ENCODE assay signal across 22 mouse cellular contexts in the genomic region with DNA sequence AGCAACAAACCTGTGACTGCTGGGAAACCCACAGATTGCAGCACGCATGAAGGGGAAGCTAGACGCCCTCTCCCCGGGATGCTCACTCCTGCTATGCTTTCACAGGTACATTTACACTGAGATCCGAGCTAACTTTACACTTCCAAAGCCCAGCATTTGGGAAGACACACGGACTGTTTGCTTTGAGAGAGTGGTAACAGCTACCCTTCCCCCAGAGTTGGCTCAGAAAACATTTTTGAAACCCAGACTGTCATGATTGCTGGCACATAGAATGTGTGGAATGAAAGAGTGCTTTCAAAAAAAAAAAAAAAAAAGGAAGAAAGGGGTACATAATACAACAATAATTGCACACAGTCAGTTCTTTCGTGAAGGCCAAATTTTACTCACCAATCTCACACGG. TPM values are rescaled to one million over a fixed set of nuclear protein-coding genes. Genes with fewer than 3 reads are reported as not detected.
DNase-seq lines count a peak whose midpoint lies in the region; ATAC-seq and TF ChIP-seq lines count a peak whose summit lies in the region.
"Had no signal": no experiment of that assay in that cellular context is flagged by ENCODE, and none has a peak within 500 bp of the region (broad histone marks: within the 10 kb centered on the region; RNA-seq: fewer than 3 reads in every experiment).

No protein-coding gene starts in this region.

- H3K4me2 ChIP-seq in forebrain, embryonic 11.5 days (ENCODE audit: low read depth, low read length, severe bottlenecking): no peak overlapping the region
- no peak overlapping the region for H3K4me2 ChIP-seq in forebrain, embryonic 16.5 days (ENCODE audit: low read length)
- H3K4me2 ChIP-seq: hindbrain, embryonic 12.5 days had no signal

- ATAC-seq in forebrain, embryonic 11.5 days (replicated peaks; ENCODE audit: low FRiP score): no peak
- peak; percentile 74; the same call in 1 of the 2 replicates for ATAC-seq in forebrain, embryonic 16.5 days
- ATAC-seq: activated CD4-positive, CD25-positive, alpha-beta regulatory T cell, adult 4 months; hindbrain, embryonic 16.5 days; inflammation-experienced regulatory T-cells, adult 6 months; intestine, postnatal 0 days; Patski had no signal

- no peaks in the 10 kb centered on the region for H3K9me3 ChIP-seq in forebrain, embryonic 11.5 days (ENCODE audit: control insufficient read depth, low read length)
- no peaks in the 10 kb centered on the region for H3K9me3 ChIP-seq in forebrain, embryonic 10.5 days
- no peaks in the 10 kb centered on the region for H3K9me3 ChIP-seq in forebrain, embryonic 16.5 days (ENCODE audit: control insufficient read depth, low read length)
- H3K9me3 ChIP-seq: embryonic facial prominence, embryonic 10.5 days; heart, embryonic 10.5 days; hindbrain, embryonic 12.5 days had no signal

- WGBS in forebrain, embryonic 11.5 days: 75% methylated on average over 7 of the region's 7 CpGs
- 78% methylated on average over 7 of the region's 7 CpGs for WGBS in forebrain, embryonic 10.5 days
- 50% methylated on average over 7 of the region's 7 CpGs for WGBS in forebrain, embryonic 16.5 days

- peak; percentile 0 for DNase-seq in forebrain, embryonic 11.5 days (ENCODE audit: low spot score)
- DNase-seq in forebrain, embryonic 10.5 days (ENCODE audit: extremely low spot score, low spot score): no peak
- DNase-seq in left cerebral cortex, postnatal 14 days (ENCODE audit: low spot score in 2 of 2): peak; percentile 7 to 34
- no peak for DNase-seq in left cerebral cortex, adult 18-20 months (ENCODE audit: low spot score in 2 of 2)
- peak; percentile 69 for DNase-seq in brain, embryonic 14.5 days (ENCODE audit: low read depth)
- no peak for DNase-seq in gastrocnemius, postnatal 25 days
- DNase-seq in kidney, adult 8-10 months: no peak
- DNase-seq: adrenal gland, adult 2 months; adrenal gland, postnatal 36 days; cerebellum, adult 2 months; heart, adult 18-20 months; heart, postnatal 10 days; heart, postnatal 4 days had no signal

- no peak overlapping the region for H3K27ac ChIP-seq in forebrain, embryonic 11.5 days (ENCODE audit: low read depth, low read length)
- no peak overlapping the region for H3K27ac ChIP-seq in forebrain, embryonic 10.5 days
- H3K27ac ChIP-seq in forebrain, embryonic 16.5 days (ENCODE audit: low read length): peak overlapping the region; percentile 63
- H3K27ac ChIP-seq: embryonic facial prominence, embryonic 10.5 days; heart, embryonic 10.5 days; hindbrain, embryonic 12.5 days had no signal

- TF ChIP-seq POLR2A in brain, embryonic 14.5 days (IDR thresholded peaks at IDR 0.05; ENCODE audit: borderline replicate concordance, extremely low read depth, insufficient read depth, insufficient read length, poor library complexity, severe bottlenecking): no peak

- no peaks in the 10 kb centered on the region for H3K27me3 ChIP-seq in forebrain, embryonic 11.5 days (ENCODE audit: control insufficient read depth, insufficient read depth, low read length)
- H3K27me3 ChIP-seq in forebrain, embryonic 10.5 days (ENCODE audit: poor library complexity, severe bottlenecking): no peaks in the 10 kb centered on the region
- H3K27me3 ChIP-seq in forebrain, embryonic 16.5 days (replicated peaks; ENCODE audit: control insufficient read depth, insufficient read depth, low read length): no peaks in the 10 kb centered on the region
- H3K27me3 ChIP-seq: hindbrain, embryonic 12.5 days; Patski had no signal

- no peak for TF ChIP-seq CTCF in brain, embryonic 14.5 days (IDR thresholded peaks at IDR 0.05; ENCODE audit: borderline replicate concordance, extremely low read depth, insufficient read depth, insufficient read length)

- H3K4me3 ChIP-seq in forebrain, embryonic 11.5 days (ENCODE audit: low read depth, low read length): no peak overlapping the region
- no peak overlapping the region for H3K4me3 ChIP-seq in forebrain, embryonic 10.5 days
- no peak overlapping the region for H3K4me3 ChIP-seq in forebrain, embryonic 16.5 days (replicated peaks; ENCODE audit: low read length)
- H3K4me3 ChIP-seq: embryonic facial prominence, embryonic 10.5 days; heart, embryonic 10.5 days; hindbrain, embryonic 12.5 days had no signal

- H3K4me1 ChIP-seq in forebrain, embryonic 11.5 days (replicated peaks; ENCODE audit: control insufficient read depth, insufficient read depth, low read length): no peaks in the 10 kb centered on the region
- H3K4me1 ChIP-seq in forebrain, embryonic 10.5 days: no peaks in the 10 kb centered on the region
- H3K4me1 ChIP-seq in forebrain, embryonic 16.5 days (replicated peaks; ENCODE audit: control insufficient read depth, insufficient read depth, low read length): peaks cover 13% of the 10 kb centered on the region
- H3K4me1 ChIP-seq: embryonic facial prominence, embryonic 10.5 days; heart, embryonic 10.5 days; hindbrain, embryonic 12.5 days had no signal

- no peak overlapping the region for H3K9ac ChIP-seq in forebrain, embryonic 11.5 days (ENCODE audit: low read length)
- no peak overlapping the region for H3K9ac ChIP-seq in forebrain, embryonic 16.5 days (replicated peaks; ENCODE audit: low read depth, low read length)
- H3K9ac ChIP-seq: hindbrain, embryonic 12.5 days had no signal

- no peaks in the 10 kb centered on the region for H3K36me3 ChIP-seq in forebrain, embryonic 11.5 days (ENCODE audit: control insufficient read depth, insufficient read depth, low read length)
- no peaks in the 10 kb centered on the region for H3K36me3 ChIP-seq in forebrain, embryonic 10.5 days (replicated peaks)
- no peaks in the 10 kb centered on the region for H3K36me3 ChIP-seq in forebrain, embryonic 16.5 days (ENCODE audit: control insufficient read depth, insufficient read depth)
- H3K36me3 ChIP-seq: embryonic facial prominence, embryonic 10.5 days; heart, embryonic 10.5 days; hindbrain, embryonic 12.5 days had no signal

- intact Hi-C loops in left cerebral cortex, postnatal 14 days (cut with DNase I): no loop called here

RNA-seq across cellular contexts. Expression of a gene that starts 51.3 kb away (rescaled TPM):
- 18.5 and 20.0 TPM in 2 replicates for polyA plus RNA-seq in forebrain, embryonic 11.5 days (2014; fragmentation: Nextera tagmentation; extraction: Ambion mirVana)
- polyA plus RNA-seq in forebrain, embryonic 10.5 days (2016; fragmentation: Nextera tagmentation; extraction: Ambion mirVana): 7.9 and 10.0 TPM in 2 replicates
- total RNA-seq in left cerebral cortex, postnatal 14 days (2021): 10 to 100 TPM; 91.4 to 98.7 TPM
- 100 to 1,000 TPM; 106 to 117 TPM for total RNA-seq in left cerebral cortex, adult 18-20 months (2021)
- polyA plus RNA-seq in brain, embryonic 14.5 days (2012; rRNA removed): 50.6 and 72.2 TPM in 2 replicates
- 163 and 168 TPM in 2 replicates for polyA plus RNA-seq in forebrain, embryonic 16.5 days (2015; fragmentation: Nextera tagmentation; extraction: Ambion mirVana)
- total RNA-seq in gastrocnemius, postnatal 25 days (2021): 1 to 10 TPM; 6.0 to 6.6 TPM

Comparison
In these comparisons a context has a peak if more than half of its experiments do, and no peak if none do; other contexts are left out.
1. DNase-seq: peak in forebrain, embryonic 11.5 days (single experiment), left cerebral cortex, postnatal 14 days (2 of 2) and brain, embryonic 14.5 days (single experiment); none in forebrain, embryonic 10.5 days (single experiment), left cerebral cortex, adult 18-20 months (0 of 2), gastrocnemius, postnatal 25 days (single experiment) and kidney, adult 8-10 months (0 of 2).